Mouse (Mus musculus): ENCODE measurements around the gene Aurkb. TPM values are rescaled to one million over a fixed set of nuclear protein-coding genes. Genes with fewer than 3 reads are reported as not detected.

Gene Aurkb
- total RNA-seq, 2 experiments from 2014 or later, result 38.0 to 43.3 TPM

- DNase-seq, result peak; percentile 85
These were observed 8.8 kb upstream of the Aurkb start for GRCm38 (mm10) chr11:69036486-69037230.

GRCm38 (mm10) chr11:69037231-69038061, 8.0 kb upstream of the Aurkb start:
- peak; percentile 81 for DNase-seq

- no peak for DNase-seq
These were observed 7.3 kb upstream of the Aurkb start for GRCm38 (mm10) chr11:69038173-69038572.

GRCm38 (mm10) chr11:69046395-69046774, 938 bp downstream of the Aurkb start:
- no peak for DNase-seq

DNA sequence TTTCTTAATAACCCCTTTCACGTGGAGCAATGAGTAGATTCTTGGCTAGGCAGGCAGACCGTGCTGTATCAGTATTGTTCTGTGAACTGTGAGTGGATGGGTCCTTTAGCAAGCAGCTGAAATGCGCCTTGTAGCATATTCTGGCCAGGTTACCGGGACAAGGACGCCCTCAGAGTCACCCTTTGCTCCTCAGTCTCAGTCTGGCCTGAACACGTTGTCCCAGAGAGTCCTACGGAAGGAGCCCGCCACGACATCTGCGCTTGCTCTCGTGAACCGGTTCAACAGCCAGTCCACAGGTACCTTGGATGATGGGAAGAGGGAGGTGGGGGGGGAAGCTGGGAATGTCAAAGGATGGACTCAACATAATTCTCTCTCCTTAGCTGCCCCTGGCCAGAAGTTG, 2.1 kb downstream of the Aurkb start:
- no peak for DNase-seq

- no peak for DNase-seq
These were observed 2.7 kb downstream of the Aurkb start for GRCm38 (mm10) chr11:69048151-69048550.

- no peak for DNase-seq
These were observed 5.3 kb downstream of the Aurkb start for GRCm38 (mm10) chr11:69050748-69051147.

DNA sequence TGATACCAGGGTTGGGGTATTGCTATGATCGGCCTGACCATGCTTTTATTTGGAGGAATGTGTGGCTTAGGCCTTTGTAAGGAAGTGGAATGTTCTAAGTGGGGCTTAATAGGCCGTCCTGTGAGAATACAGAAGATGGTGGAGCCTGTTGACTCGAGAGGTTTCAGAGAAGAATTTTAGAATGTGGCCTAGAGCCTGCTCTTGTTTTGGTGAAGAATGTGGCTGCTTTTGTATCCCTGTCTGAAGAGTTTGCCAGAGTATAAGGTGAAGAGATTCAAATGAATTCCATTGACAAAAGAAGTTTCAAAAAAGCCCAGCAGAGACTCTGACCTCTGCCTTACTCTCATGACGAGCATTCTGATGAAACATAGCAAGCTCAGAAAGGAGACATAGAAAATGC, 6.3 kb downstream of the Aurkb start:
- DNase-seq, result no peak

GRCm38 (mm10) chr11:69052824-69053421, 7.5 kb downstream of the Aurkb start:
- DNase-seq, result no peak

- DNase-seq, result no peak
These were observed 8.4 kb downstream of the Aurkb start for GRCm38 (mm10) chr11:69053848-69054247.

GRCm38 (mm10) chr11:69058265-69058664, 12.8 kb downstream of the Aurkb start:
- DNase-seq, result no peak

- DNase-seq, result no peak
These were observed 13.4 kb downstream of the Aurkb start for GRCm38 (mm10) chr11:69058729-69059356.

GRCm38 (mm10) chr11:69059357-69059974, 14.0 kb downstream of the Aurkb start, which contains the start of gene Borcs6:
Borcs6 (plus strand) TSS chr11:69059717.
- DNase-seq, result peak; percentile 95

DNA sequence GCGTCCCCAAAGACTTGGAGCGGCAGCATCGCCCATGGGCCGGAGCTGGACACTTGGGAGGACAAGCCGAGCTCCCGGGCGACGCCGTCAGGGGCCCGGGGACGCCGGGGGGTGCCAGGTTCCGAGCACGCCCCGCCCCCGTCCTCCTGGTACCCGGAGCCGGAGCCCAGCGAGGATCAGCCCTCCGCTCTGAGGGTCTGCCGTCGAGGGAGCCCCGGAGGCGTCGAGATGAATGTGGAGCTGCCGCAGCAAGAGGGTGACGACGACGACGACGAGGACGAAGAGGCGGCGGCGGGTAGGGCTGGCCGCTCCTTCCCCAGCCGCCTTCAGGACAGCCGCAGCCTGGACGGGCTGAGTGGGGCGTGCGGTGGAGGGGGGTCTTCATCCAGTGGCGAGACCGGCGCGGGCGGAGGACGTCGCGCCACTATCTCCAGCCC, 14.5 kb downstream of the Aurkb start:
- peak; percentile 66 for DNase-seq

DNA sequence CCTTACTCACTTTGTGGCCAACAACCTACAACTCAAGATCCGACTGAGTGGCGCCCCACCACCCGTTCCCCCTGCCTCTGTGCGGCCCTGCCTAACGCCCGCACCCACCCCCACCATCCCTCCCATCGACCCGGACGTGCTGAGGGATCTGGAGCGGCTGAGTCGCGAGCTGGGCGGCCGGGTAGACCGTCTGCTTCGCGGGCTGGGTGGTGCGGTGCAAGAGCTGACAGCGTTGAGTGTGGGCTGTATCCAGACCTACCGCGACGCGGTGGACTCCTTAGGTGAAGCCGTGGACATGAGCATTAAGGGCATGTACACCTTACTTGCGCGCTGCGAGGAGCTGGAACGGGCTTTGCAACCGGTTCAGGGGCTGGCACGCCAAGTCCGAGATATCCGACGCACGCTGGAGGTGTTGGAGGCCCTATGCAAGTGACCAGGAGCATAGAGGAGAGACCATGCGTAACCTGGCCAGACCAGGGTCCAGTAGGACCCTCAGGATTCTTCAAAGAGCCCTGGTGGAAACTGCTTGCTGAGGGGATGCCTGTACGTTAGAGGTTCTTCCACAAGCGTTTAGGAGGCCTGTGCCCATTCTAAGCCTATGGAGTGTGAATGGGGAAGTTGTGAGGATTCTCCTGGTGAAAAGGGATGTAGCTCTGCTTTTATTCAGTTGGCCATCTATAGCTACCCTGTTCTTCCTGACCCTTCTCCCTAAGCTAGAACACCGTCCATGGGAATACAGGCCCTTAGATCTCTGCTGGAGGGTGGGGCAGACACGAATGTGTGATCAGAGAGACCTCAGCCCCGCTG, 15.2 kb downstream of the Aurkb start:
- no peak for DNase-seq

- no peak for DNase-seq
These were observed 15.9 kb downstream of the Aurkb start for GRCm38 (mm10) chr11:69061255-69061912.

DNA sequence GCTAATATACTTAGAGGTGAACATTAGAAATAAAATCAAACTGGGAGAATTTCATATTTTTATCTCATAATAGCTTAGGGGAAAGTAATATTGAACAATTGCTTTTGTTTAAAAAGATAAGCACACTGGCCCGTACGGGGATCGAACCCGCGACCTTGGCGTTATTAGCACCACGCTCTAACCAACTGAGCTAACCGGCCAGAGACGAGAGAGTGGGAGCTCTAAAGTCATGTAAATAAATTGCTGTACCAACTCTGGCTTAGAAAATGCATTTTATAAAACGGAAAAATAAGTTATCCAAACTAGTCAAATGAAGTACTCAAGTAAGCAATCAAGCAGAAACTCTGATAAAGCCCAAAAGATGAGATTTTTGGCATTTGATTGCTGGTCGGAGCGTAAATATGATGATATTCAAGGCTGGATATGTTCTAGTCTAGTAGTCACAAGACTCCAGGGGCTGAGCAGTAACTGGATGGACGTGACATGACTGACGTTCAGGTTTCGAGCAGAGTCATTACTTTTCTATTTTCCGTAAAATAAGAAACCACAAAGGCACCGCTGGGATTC, 16.8 kb downstream of the Aurkb start:
- DNase-seq, result peak; percentile 81

DNA sequence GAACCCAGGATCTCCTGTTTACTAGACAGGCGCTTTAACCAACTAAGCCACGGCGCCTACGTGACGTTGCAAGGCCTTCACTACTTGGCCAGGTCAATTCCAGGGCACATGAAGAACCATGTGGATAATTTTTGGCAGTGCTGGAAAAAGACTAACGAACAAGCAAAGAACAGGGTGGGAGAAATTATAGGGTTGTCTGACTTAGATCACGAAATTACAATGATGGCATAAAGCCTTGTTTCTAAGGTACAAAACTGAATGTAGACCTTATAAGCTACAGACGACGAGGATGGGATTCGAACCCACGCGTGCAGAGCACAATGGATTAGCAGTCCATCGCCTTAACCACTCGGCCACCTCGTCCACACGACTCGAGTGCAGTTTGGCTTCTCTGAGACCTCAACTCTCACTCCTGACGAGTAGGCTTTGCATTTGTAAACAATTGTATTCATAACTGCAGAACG, 17.3 kb downstream of the Aurkb start:
- peak; percentile 97 for DNase-seq

DNA sequence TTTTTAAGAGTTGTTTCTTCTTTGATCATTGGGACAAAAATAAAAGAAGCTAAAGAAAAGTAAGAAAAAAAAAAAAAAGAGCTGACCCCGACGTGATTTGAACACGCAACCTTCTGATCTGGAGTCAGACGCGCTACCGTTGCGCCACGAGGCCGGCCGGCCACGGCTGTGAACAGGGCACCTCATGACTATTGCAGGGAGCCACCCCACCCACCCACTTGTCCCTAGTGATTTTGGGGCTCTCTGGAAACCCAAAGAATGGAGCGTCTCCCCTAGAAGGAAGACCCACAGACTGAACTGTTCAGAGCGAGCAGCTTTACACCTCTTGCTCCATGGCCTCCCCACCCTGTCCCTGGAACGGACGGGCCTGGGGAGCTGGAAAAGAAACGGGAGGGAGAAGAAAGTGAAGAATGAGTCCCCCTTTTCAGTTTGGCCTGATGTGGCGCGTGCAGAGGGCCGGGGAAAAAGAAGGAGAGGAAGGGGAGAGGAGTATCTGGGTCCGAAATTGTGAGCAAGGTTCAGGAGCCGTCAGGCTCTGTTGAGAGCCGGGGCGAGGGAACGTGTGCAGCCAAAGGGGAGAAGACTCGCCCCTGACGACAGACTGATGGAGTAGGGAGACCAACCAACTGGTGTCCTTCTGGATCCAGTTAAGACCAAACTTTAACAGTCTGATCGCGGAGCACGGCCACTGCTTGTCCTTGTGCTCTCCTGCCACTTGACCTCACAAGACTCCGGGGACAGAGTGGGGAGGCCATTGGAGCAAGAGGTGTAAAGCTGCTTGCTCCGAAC, 18.2 kb downstream of the Aurkb start:
- peak; percentile 92 for DNase-seq
